Mouse (Mus musculus): ENCODE measurements around the gene Gm20388. TPM values are rescaled to one million over a fixed set of nuclear protein-coding genes. Genes with fewer than 3 reads are reported as not detected.
A peak's percentile ranks its signal among the peaks of the same experiment; 100 is the strongest.

Gm20388 gene
- polyA plus RNA-seq, 1 experiment from 2014 or later, result not detected

GRCm38 (mm10) chr8:121093496-121093895 is 1182.9 kb downstream of the Gm20388 start:
- Histone ChIP-seq H3K27ac (no peak overlapping the region), H3K9ac (no peak overlapping the region), H3K36me3 (peaks cover 13% of the 10 kb centered on the region; the same call in 1 of the 2 replicates), H3K4me2 (no peak overlapping the region), H3K4me3 (no peak overlapping the region), H3K27me3 (peaks cover 60% of the 10 kb centered on the region), H3K4me1 (replicated peaks) (peaks cover 13% of the 10 kb centered on the region; the same call in 1 of the 2 replicates), H3K9me3 (replicated peaks) (no peaks in the 10 kb centered on the region)
- WGBS, result 64% methylated on average over 6 of the region's 6 CpGs
- ATAC-seq (replicated peaks; ENCODE audit: insufficient number of reproducible peaks, insufficient read depth, low FRiP score, low read depth), result no peak; the same call in 1 of the 2 replicates

- Histone ChIP-seq H3K9me3 (replicated peaks) (no peaks in the 10 kb centered on the region), H3K4me1 (replicated peaks) (peaks cover 33% of the 10 kb centered on the region), H3K27ac (no peak overlapping the region), H3K36me3 (peaks cover 45% of the 10 kb centered on the region), H3K9ac (no peak overlapping the region), H3K4me3 (no peak overlapping the region), H3K27me3 (peaks cover 10% of the 10 kb centered on the region; the same call in 1 of the 2 replicates), H3K4me2 (no peak overlapping the region)
- WGBS, result 41% methylated on average over 17 of the region's 17 CpGs
- peak; percentile 60 for ATAC-seq (replicated peaks; ENCODE audit: insufficient number of reproducible peaks, insufficient read depth, low FRiP score, low read depth)
These were observed 1193.6 kb downstream of the Gm20388 start for GRCm38 (mm10) chr8:121104049-121104818.

GRCm38 (mm10) chr8:121107668-121108656 is 1197.3 kb downstream of the Gm20388 start, which contains the start of gene Mthfsd:
Gene Mthfsd, minus strand, starts transcription at chr8:121108392.
- H3K4me3 ChIP-seq, result peak within 1 kb of the TSS; percentile 87
- ATAC-seq (replicated peaks; ENCODE audit: insufficient number of reproducible peaks, insufficient read depth, low FRiP score, low read depth), result peak; percentile 88
- H3K9me3 ChIP-seq (replicated peaks), result no peaks in the 10 kb centered on the region
- peaks cover 9% of the 10 kb centered on the region for H3K36me3 ChIP-seq
- H3K27ac ChIP-seq, result peak within 1 kb of the TSS; percentile 73
- peak within 1 kb of the TSS; percentile 77 for H3K4me2 ChIP-seq
- peaks cover 8% of the 10 kb centered on the region for H3K27me3 ChIP-seq
- H3K4me1 ChIP-seq (replicated peaks), result peaks cover 38% of the 10 kb centered on the region
- WGBS, result under 1% methylated on average over 75 of the region's 75 CpGs
- peak within 1 kb of the TSS; percentile 87 for H3K9ac ChIP-seq

- Histone ChIP-seq H3K36me3 (peaks cover 8% of the 10 kb centered on the region), H3K27me3 (peaks cover 10% of the 10 kb centered on the region), H3K9ac (peak overlapping the region; percentile 87), H3K9me3 (replicated peaks) (no peaks in the 10 kb centered on the region), H3K27ac (peak overlapping the region; percentile 73), H3K4me1 (replicated peaks) (peaks cover 38% of the 10 kb centered on the region), H3K4me3 (peak overlapping the region; percentile 87), H3K4me2 (peak overlapping the region; percentile 77)
- WGBS, result 14% methylated on average over 5 of the region's 5 CpGs
- ATAC-seq (replicated peaks; ENCODE audit: insufficient number of reproducible peaks, insufficient read depth, low FRiP score, low read depth), result no peak
These were observed 1198.0 kb downstream of the Gm20388 start for GRCm38 (mm10) chr8:121108657-121109056.

- no peak for ATAC-seq (replicated peaks; ENCODE audit: insufficient number of reproducible peaks, insufficient read depth, low FRiP score, low read depth)
- no peak overlapping the region for H3K9ac ChIP-seq
- peaks cover 32% of the 10 kb centered on the region for H3K27me3 ChIP-seq
- H3K9me3 ChIP-seq (replicated peaks), result no peaks in the 10 kb centered on the region
- no peak overlapping the region for H3K27ac ChIP-seq
- H3K4me1 ChIP-seq (replicated peaks), result peaks cover 42% of the 10 kb centered on the region
- 41% methylated on average over 7 of the region's 7 CpGs for WGBS
- H3K4me3 ChIP-seq, result no peak overlapping the region
- H3K36me3 ChIP-seq, result no peaks in the 10 kb centered on the region
- H3K4me2 ChIP-seq, result no peak overlapping the region
These were observed 1200.7 kb downstream of the Gm20388 start for GRCm38 (mm10) chr8:121111145-121111907.

- Histone ChIP-seq H3K27ac (no peak overlapping the region), H3K36me3 (no peaks in the 10 kb centered on the region), H3K9me3 (replicated peaks) (no peaks in the 10 kb centered on the region), H3K9ac (no peak overlapping the region), H3K27me3 (peaks cover 52% of the 10 kb centered on the region), H3K4me1 (replicated peaks) (peaks cover 40% of the 10 kb centered on the region), H3K4me3 (no peak overlapping the region), H3K4me2 (peak overlapping the region; percentile 37; the same call in 1 of the 2 replicates)
- WGBS, result under 1% methylated on average over 21 of the region's 21 CpGs
- ATAC-seq (replicated peaks; ENCODE audit: insufficient number of reproducible peaks, insufficient read depth, low FRiP score, low read depth), result no peak
These were observed 1202.6 kb downstream of the Gm20388 start for GRCm38 (mm10) chr8:121113261-121113660.

- WGBS, result 4% methylated on average over 25 of the region's 25 CpGs
- Histone ChIP-seq H3K4me1 (replicated peaks) (peaks cover 28% of the 10 kb centered on the region), H3K4me3 (peak overlapping the region; percentile 29), H3K9ac (peak overlapping the region; percentile 34), H3K36me3 (no peaks in the 10 kb centered on the region), H3K4me2 (peak overlapping the region; percentile 48), H3K9me3 (replicated peaks) (no peaks in the 10 kb centered on the region), H3K27me3 (peaks cover 67% of the 10 kb centered on the region), H3K27ac (no peak overlapping the region)
- ATAC-seq (replicated peaks; ENCODE audit: insufficient number of reproducible peaks, insufficient read depth, low FRiP score, low read depth), result no peak
These were observed 1204.5 kb downstream of the Gm20388 start for GRCm38 (mm10) chr8:121115136-121115535.

- H3K36me3 ChIP-seq, result no peaks in the 10 kb centered on the region
- H3K4me1 ChIP-seq (replicated peaks), result peaks cover 30% of the 10 kb centered on the region
- H3K4me3 ChIP-seq, result peak within 1 kb of the TSS; percentile 68
- under 1% methylated on average over 25 of the region's 25 CpGs for WGBS
- H3K4me2 ChIP-seq, result peak within 1 kb of the TSS; percentile 89
- H3K9ac ChIP-seq, result peak within 1 kb of the TSS; percentile 64
- H3K27me3 ChIP-seq, result peaks cover 75% of the 10 kb centered on the region
- H3K27ac ChIP-seq, result peak within 1 kb of the TSS; percentile 93
- H3K9me3 ChIP-seq (replicated peaks), result no peaks in the 10 kb centered on the region
- peak; percentile 65; the same call in 1 of the 2 replicates for ATAC-seq (replicated peaks; ENCODE audit: insufficient number of reproducible peaks, insufficient read depth, low FRiP score, low read depth)
These were observed 1205.3 kb downstream of the Gm20388 start, which contains the start of gene Foxc2 for GRCm38 (mm10) chr8:121115948-121116347. Gene Foxc2, plus strand, starts transcription at chr8:121116171.

- Histone ChIP-seq H3K9ac (peak overlapping the region; percentile 64), H3K4me3 (peak overlapping the region; percentile 68), H3K27me3 (peaks cover 83% of the 10 kb centered on the region), H3K4me2 (peak overlapping the region; percentile 89), H3K4me1 (replicated peaks) (peaks cover 30% of the 10 kb centered on the region), H3K36me3 (no peaks in the 10 kb centered on the region), H3K27ac (peak overlapping the region; percentile 93), H3K9me3 (replicated peaks) (no peaks in the 10 kb centered on the region)
- peak; percentile 38; the same call in 1 of the 2 replicates for ATAC-seq (replicated peaks; ENCODE audit: insufficient number of reproducible peaks, insufficient read depth, low FRiP score, low read depth)
- 1% methylated on average over 55 of the region's 55 CpGs for WGBS
These were observed 1206.0 kb downstream of the Gm20388 start for GRCm38 (mm10) chr8:121116591-121117185.

- Histone ChIP-seq H3K4me2 (peak overlapping the region; percentile 89), H3K9ac (peak overlapping the region; percentile 64), H3K27me3 (peaks cover 86% of the 10 kb centered on the region), H3K9me3 (replicated peaks) (no peaks in the 10 kb centered on the region), H3K4me1 (replicated peaks) (peaks cover 30% of the 10 kb centered on the region), H3K27ac (peak overlapping the region; percentile 93), H3K4me3 (peak overlapping the region; percentile 68), H3K36me3 (no peaks in the 10 kb centered on the region)
- no peak for ATAC-seq (replicated peaks; ENCODE audit: insufficient number of reproducible peaks, insufficient read depth, low FRiP score, low read depth)
- under 1% methylated on average over 62 of the region's 62 CpGs for WGBS
These were observed 1206.6 kb downstream of the Gm20388 start for GRCm38 (mm10) chr8:121117186-121117651.
